Mouse (Mus musculus): ENCODE results near the gene Eif4g3. TPM values are rescaled to one million over a fixed set of nuclear protein-coding genes. Genes with fewer than 3 reads are reported as not detected.

Eif4g3 gene
- 145 TPM for total RNA-seq (2023)

DNA sequence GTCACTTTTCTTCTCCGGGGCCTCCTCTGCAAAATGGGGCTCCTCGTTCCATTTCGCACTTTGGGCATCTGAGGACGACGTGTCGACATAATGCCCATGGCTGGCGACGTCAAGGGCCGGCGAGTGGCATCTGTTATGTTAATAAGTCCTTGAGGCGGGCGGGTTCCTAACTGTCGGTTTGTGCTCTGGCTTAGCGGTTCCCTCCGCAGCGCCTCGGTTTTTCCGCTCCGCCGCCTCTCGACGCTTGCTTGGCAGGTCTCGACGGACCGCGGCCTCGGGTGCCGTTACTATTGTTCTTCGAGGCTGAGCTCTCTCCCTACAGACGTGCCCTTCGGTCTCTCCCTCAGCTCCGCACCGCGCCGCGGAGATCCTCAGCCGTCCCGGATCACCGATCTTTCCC is at the start of gene Eif4g3:
TSS of gene Eif4g3 (plus strand) at position 133 of the 400 bp plus-strand sequence.

DNA sequence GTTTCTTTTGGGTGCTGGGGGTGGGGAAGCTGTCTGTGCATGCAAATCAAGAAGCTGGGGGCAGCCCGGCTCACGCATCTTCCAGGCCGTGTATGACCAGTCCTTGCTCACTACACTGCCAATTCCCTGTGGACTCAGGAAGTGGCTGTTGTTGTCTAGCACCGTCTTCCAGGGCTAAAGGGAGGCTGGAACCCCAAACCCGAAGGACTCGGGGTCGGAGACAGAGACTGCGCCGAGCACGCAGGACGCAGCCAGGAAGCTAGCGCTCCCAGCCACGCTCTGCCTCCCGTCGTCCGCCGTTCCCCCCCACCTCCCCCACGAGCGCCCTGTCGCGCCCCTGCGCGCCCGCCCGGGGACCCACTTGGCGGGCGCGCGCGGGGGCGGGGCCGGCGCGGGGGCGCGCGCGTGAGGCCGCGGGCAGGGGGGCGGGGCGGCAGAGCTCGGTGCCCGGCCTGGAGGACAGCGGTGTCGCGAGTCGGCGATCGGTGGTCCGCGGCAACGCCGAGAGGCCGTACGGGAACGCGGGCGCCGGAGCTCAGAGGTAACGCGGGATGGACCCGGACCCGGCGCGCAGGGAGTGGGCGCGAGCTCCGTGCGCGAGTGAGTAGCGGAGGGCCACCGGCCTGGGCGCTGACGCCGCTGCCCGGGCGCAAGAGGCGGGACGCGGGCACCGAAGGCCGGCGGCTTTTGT is 223.5 kb downstream of the Eif4g3 start, which contains the start of gene Hp1bp3:
TSS of gene Hp1bp3 (plus strand) at position 97 of the 691 bp plus-strand sequence.

DNA sequence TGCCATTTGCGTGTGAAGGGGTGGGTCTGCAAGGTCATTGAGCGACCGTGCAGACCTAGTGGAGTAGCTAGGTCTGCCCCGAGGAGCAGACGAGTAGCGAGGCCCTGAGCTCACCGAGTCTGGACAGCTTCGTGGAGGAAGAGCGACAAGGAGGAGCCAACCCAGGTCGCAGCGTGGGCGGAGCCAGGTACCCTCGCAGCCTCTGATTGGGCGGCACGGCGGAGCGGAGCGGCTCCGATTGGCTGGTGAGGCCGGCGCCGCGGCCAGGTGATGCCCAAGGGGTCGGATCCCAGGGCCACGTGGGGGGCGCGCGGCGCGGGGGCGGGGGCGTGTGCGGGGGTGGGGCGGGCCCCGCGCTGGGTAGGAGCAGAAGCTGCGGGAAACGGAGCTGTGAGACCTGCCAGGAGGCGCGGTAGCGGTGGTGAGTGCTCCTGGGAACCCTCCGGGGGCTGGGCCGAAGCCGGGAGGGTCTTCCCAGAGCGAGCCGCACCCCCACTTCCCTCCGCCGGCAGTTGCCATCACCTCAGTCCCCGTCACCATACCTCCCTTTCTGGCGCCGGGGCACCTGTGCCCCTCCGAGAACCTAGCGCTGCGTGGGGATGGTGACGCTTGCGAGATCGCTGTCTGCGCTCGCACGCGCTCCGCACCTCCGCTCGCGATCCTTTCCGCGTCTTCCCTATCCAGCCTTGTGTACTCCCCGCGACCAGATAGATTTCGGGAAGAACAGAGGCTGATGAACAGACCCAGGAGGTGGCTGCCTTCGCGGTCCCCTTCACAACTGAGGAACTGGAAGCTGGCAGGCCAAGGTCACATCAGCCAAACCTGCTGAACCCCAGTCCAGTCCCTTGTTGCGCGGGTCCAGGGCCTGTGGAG is 257.5 kb downstream of the Eif4g3 start, which contains the start of the genes Sh2d5 and Kif17:
TSS of gene Sh2d5 (plus strand) at position 316 of the 873 bp plus-strand sequence.
TSS of gene Kif17 (plus strand) at position 348 of the 873 bp plus-strand sequence.

Other genes starting within 250 kb of the Eif4g3 start
- gene Alpl, start 196.6 kb upstream of the Eif4g3 start, total RNA-seq (2023) = 2.6 TPM
- gene Ece1, start 130.8 kb upstream of the Eif4g3 start, total RNA-seq (2023) = 41.1 TPM
- gene Hp1bp3, start 223.3 kb downstream of the Eif4g3 start, total RNA-seq (2023) = 205 TPM

Measured in CD4-positive naive resting alpha-beta T cell, adult 57 days (primary cell).